Mouse (Mus musculus): Measurements from ENCODE around the gene Gabrd.

Gene Gabrd

GRCm38 (mm10) chr4:155383326-155383725, 14.6 kb downstream of the Gabrd start:
- peak; percentile 87 for DNase-seq (ENCODE audit: low read depth, low spot score)

GRCm38 (mm10) chr4:155382752-155383151, 15.2 kb downstream of the Gabrd start:
- DNase-seq (ENCODE audit: low read depth, low spot score), result peak; percentile 91

GRCm38 (mm10) chr4:155381974-155382373, 15.9 kb downstream of the Gabrd start:
- DNase-seq (ENCODE audit: low read depth, low spot score), result peak; percentile 60

GRCm38 (mm10) chr4:155371797-155372735, 25.8 kb downstream of the Gabrd start:
- DNase-seq (ENCODE audit: low read depth, low spot score), result peak; percentile 77

GRCm38 (mm10) chr4:155370737-155371715, 26.9 kb downstream of the Gabrd start:
- peak; percentile 32 for DNase-seq (ENCODE audit: low read depth, low spot score)

- peak; percentile 84 for DNase-seq (ENCODE audit: low read depth, low spot score)
These were observed 29.2 kb downstream of the Gabrd start for GRCm38 (mm10) chr4:155368684-155369083.

- no peak for DNase-seq (ENCODE audit: low read depth, low spot score)
These were observed 30.2 kb downstream of the Gabrd start for GRCm38 (mm10) chr4:155367739-155368138.

GRCm38 (mm10) chr4:155366784-155367183, 31.1 kb downstream of the Gabrd start:
- DNase-seq (ENCODE audit: low read depth, low spot score), result no peak

GRCm38 (mm10) chr4:155362443-155362842, 35.5 kb downstream of the Gabrd start:
- no peak for DNase-seq (ENCODE audit: low read depth, low spot score)

- DNase-seq (ENCODE audit: low read depth, low spot score), result peak; percentile 97
These were observed 36.6 kb downstream of the Gabrd start, which contains the start of gene Prkcz for GRCm38 (mm10) chr4:155361303-155361791. Gene Prkcz, minus strand, starts transcription at chr4:155361361.

GRCm38 (mm10) chr4:155360856-155361255, 37.1 kb downstream of the Gabrd start:
- DNase-seq (ENCODE audit: low read depth, low spot score), result no peak

GRCm38 (mm10) chr4:155359560-155360464, 38.1 kb downstream of the Gabrd start:
- DNase-seq (ENCODE audit: low read depth, low spot score), result no peak

GRCm38 (mm10) chr4:155357601-155358000, 40.3 kb downstream of the Gabrd start:
- peak; percentile 49 for DNase-seq (ENCODE audit: low read depth, low spot score)

GRCm38 (mm10) chr4:155356354-155356753, 41.6 kb downstream of the Gabrd start:
- DNase-seq (ENCODE audit: low read depth, low spot score), result no peak

- no peak for DNase-seq (ENCODE audit: low read depth, low spot score)
These were observed 43.4 kb downstream of the Gabrd start for GRCm38 (mm10) chr4:155354546-155354945.

- no peak for DNase-seq (ENCODE audit: low read depth, low spot score)
These were observed 43.9 kb downstream of the Gabrd start for GRCm38 (mm10) chr4:155354035-155354434.

GRCm38 (mm10) chr4:155352581-155352980, 45.3 kb downstream of the Gabrd start:
- DNase-seq (ENCODE audit: low read depth, low spot score), result no peak

GRCm38 (mm10) chr4:155346350-155346749, 51.6 kb downstream of the Gabrd start:
- no peak for DNase-seq (ENCODE audit: low read depth, low spot score)

- peak; percentile 96 for DNase-seq (ENCODE audit: low read depth, low spot score)
These were observed 52.3 kb downstream of the Gabrd start for GRCm38 (mm10) chr4:155345608-155345953.

GRCm38 (mm10) chr4:155344716-155345607, 53.0 kb downstream of the Gabrd start:
- peak; percentile 84 for DNase-seq (ENCODE audit: low read depth, low spot score)
